Mouse (Mus musculus) kidney, adult 2 months (tissue): ENCODE results near the gene Mier2.

ENCODE experiments used
- CTCF ChIP-seq: fragments of 200-500 bp; conservative IDR thresholded peaks from 2 replicates; pipeline ENCODE4 v1.5.1; 2011; ENCODE audit warnings: low read depth, mild to moderate bottlenecking, control low read depth, low read length, moderate library complexity, mixed read lengths; ENCODE audit not compliant: insufficient read depth, insufficient read length
- POLR2A ChIP-seq: fragments of 200-500 bp; IDR thresholded peaks from one replicate; pipeline ENCODE4 v1.6.1; 2011; ENCODE audit warnings: low read depth, low read length, control low read depth

GRCm38 (mm10) chr10:79530241-79530640, 24.8 kb downstream of the Mier2 start:
- TF ChIP-seq CTCF (no peak), POLR2A (no peak)
